ENCODE assay signal across 15 mouse cellular contexts in the genomic region with DNA sequence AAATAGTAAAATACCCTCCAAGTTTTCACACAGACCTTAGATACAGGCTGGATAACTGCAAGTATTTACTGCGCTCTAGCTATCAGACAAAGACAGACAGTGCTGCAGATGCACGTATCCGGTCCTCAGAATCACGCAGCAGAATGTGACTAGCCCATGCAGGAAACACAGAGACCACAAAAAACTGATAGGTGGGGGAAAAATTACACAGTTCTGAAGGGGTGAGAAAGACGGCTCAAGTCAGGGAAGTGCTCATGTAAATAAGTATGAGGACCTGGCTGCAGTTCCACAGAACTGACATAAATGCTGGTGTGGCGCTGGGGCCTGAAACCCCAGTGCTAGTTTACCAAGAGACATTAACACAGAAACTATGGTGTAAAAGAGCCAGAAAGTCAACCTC. TPM values are rescaled to one million over a fixed set of nuclear protein-coding genes. Genes with fewer than 3 reads are reported as not detected.
A peak's percentile ranks its signal among the peaks of the same experiment; 100 is the strongest.
DNase-seq lines count a peak whose midpoint lies in the region; ATAC-seq and TF ChIP-seq lines count a peak whose summit lies in the region.
"Had no signal": no experiment of that assay in that cellular context is flagged by ENCODE, and none has a peak within 500 bp of the region (broad histone marks: within the 10 kb centered on the region; RNA-seq: fewer than 3 reads in every experiment).

No protein-coding gene starts in this region.

- H3K4me2 ChIP-seq in liver, embryonic 14.5 days (ENCODE audit: low read depth), result peak overlapping the region; percentile 4; the same call in 1 of the 2 replicates
- H3K4me2 ChIP-seq in forebrain, embryonic 16.5 days (ENCODE audit: low read length), result no peak overlapping the region
- H3K4me2 ChIP-seq: limb, embryonic 12.5 days; stomach, embryonic 15.5 days had no signal

- ATAC-seq in liver, embryonic 14.5 days (ENCODE audit: insufficient read depth), result peak; percentile 74
- ATAC-seq in forebrain, embryonic 16.5 days, result no peak
- ATAC-seq: intestine, embryonic 16.5 days had no signal

- peaks cover 32% of the 10 kb centered on the region for H3K36me3 ChIP-seq in liver, embryonic 14.5 days (replicated peaks; ENCODE audit: control insufficient read depth, insufficient read depth, low read depth)
- H3K36me3 ChIP-seq in forebrain, embryonic 16.5 days (ENCODE audit: control insufficient read depth, insufficient read depth), result peaks cover 47% of the 10 kb centered on the region

- TF ChIP-seq CTCF in liver, embryonic 14.5 days (IDR thresholded peaks at IDR 0.05; ENCODE audit: low read depth), result 0 out of 2 replicates have a peak, but pooled peaks have one; percentile 23

- H3K4me1 ChIP-seq in liver, embryonic 14.5 days (replicated peaks; ENCODE audit: control insufficient read depth in 2 of 2, insufficient read depth in 2 of 2, low read length in 1 of 2), result peaks cover 0 to 24% of the 10 kb centered on the region in 2 experiments; a peak in 2 of 4 replicates
- no peaks in the 10 kb centered on the region for H3K4me1 ChIP-seq in forebrain, embryonic 16.5 days (replicated peaks; ENCODE audit: control insufficient read depth, insufficient read depth, low read length)
- H3K4me1 ChIP-seq: forebrain, embryonic 10.5 days; limb, embryonic 12.5 days; stomach, embryonic 15.5 days had no signal

- TF ChIP-seq EP300 in liver, embryonic 14.5 days (IDR thresholded peaks at IDR 0.05; ENCODE audit: low read depth), result peak; percentile 61

- 11% methylated on average over 6 of the region's 6 CpGs for WGBS in liver, embryonic 14.5 days (ENCODE audit: insufficient replicate concordance)
- WGBS in forebrain, embryonic 16.5 days, result 93% methylated on average over 6 of the region's 6 CpGs

- no peaks in the 10 kb centered on the region for H3K27me3 ChIP-seq in liver, embryonic 14.5 days (ENCODE audit: control insufficient read depth, insufficient read depth, low read length)
- no peaks in the 10 kb centered on the region for H3K27me3 ChIP-seq in forebrain, embryonic 16.5 days (replicated peaks; ENCODE audit: control insufficient read depth, insufficient read depth, low read length)
- H3K27me3 ChIP-seq: limb, embryonic 12.5 days; stomach, embryonic 15.5 days had no signal

- DNase-seq in CD4-positive helper T cell, adult 2 months (ENCODE audit: low read depth, low spot score), result peak; percentile 82
- peak; percentile 63 for DNase-seq in c-Kit-positive CD71-positive TER-119-negative erythroid progenitor cells, embryonic 14.5 days (ENCODE audit: low read depth)
- peak; percentile 52 for DNase-seq in liver, embryonic 14.5 days (ENCODE audit: low read depth in 3 of 3, low spot score in 3 of 3)
- DNase-seq in thymus, adult 18-20 months, result peak; percentile 28 to 58
- no peak for DNase-seq in kidney, adult 8-10 months
- DNase-seq in frontal cortex, postnatal 25 days (ENCODE audit: low spot score in 2 of 2), result no peak
- DNase-seq in lung, postnatal 4 days, result no peak
- DNase-seq: gastrocnemius, postnatal 14 days had no signal

- H3K9me3 ChIP-seq in liver, embryonic 14.5 days (ENCODE audit: control insufficient read depth, low read length), result no peaks in the 10 kb centered on the region
- H3K9me3 ChIP-seq in forebrain, embryonic 16.5 days (ENCODE audit: control insufficient read depth, low read length), result peaks cover 5% of the 10 kb centered on the region; the same call in 1 of the 2 replicates
- H3K9me3 ChIP-seq: stomach, embryonic 15.5 days had no signal

- no peak overlapping the region for H3K4me3 ChIP-seq in liver, embryonic 14.5 days (ENCODE audit: insufficient read depth in 1 of 2, low read depth in 2 of 2, low read length in 2 of 2)
- H3K4me3 ChIP-seq in forebrain, embryonic 16.5 days (replicated peaks; ENCODE audit: low read length), result no peak overlapping the region
- H3K4me3 ChIP-seq: forebrain, embryonic 10.5 days; limb, embryonic 12.5 days; myocyte; stomach, embryonic 15.5 days had no signal

- no peak overlapping the region for H3K27ac ChIP-seq in liver, embryonic 14.5 days
- no peak overlapping the region for H3K27ac ChIP-seq in forebrain, embryonic 16.5 days (ENCODE audit: low read length)
- H3K27ac ChIP-seq: forebrain, embryonic 10.5 days; limb, embryonic 12.5 days; macrophage; stomach, embryonic 15.5 days had no signal

- H3K9ac ChIP-seq in liver, embryonic 14.5 days (replicated peaks), result no peak overlapping the region
- H3K9ac ChIP-seq in forebrain, embryonic 16.5 days (replicated peaks; ENCODE audit: low read depth, low read length), result no peak overlapping the region
- H3K9ac ChIP-seq: limb, embryonic 12.5 days; stomach, embryonic 15.5 days had no signal

RNA-seq across cellular contexts. Expression of a gene that starts 46.5 kb away (rescaled TPM):
- 3.5 and 4.6 TPM in 2 replicates for polyA plus RNA-seq in liver, embryonic 14.5 days (2012; rRNA removed)
- 3.7 and 4.2 TPM in 2 replicates for polyA plus RNA-seq in liver, embryonic 14.5 days (2014; fragmentation: Nextera tagmentation; extraction: Ambion mirVana)
- polyA plus RNA-seq in forebrain, embryonic 16.5 days (2015; fragmentation: Nextera tagmentation; extraction: Ambion mirVana), result 5.1 and 5.8 TPM in 2 replicates

RNA-seq across cellular contexts. Expression of a gene that starts 53.0 kb away (rescaled TPM):
- polyA plus RNA-seq in liver, embryonic 14.5 days (2012; rRNA removed), result 12.5 and 18.6 TPM in 2 replicates
- 14.4 and 15.0 TPM in 2 replicates for polyA plus RNA-seq in liver, embryonic 14.5 days (2014; fragmentation: Nextera tagmentation; extraction: Ambion mirVana)
- polyA plus RNA-seq in forebrain, embryonic 16.5 days (2015; fragmentation: Nextera tagmentation; extraction: Ambion mirVana), result 33.9 and 34.4 TPM in 2 replicates

Comparison
In these comparisons a context has a peak if more than half of its experiments do, and no peak if none do; other contexts are left out.
1. DNase-seq: peak in CD4-positive helper T cell, adult 2 months (single experiment), c-Kit-positive CD71-positive TER-119-negative erythroid progenitor cells, embryonic 14.5 days (single experiment), liver, embryonic 14.5 days (3 of 3) and thymus, adult 18-20 months (2 of 2); none in kidney, adult 8-10 months (0 of 2), frontal cortex, postnatal 25 days (0 of 2) and lung, postnatal 4 days (0 of 2).